Mouse (Mus musculus) small intestine, adult 2 months (tissue): ENCODE measurements around the gene Chrm4. TPM values are rescaled to one million over a fixed set of nuclear protein-coding genes. Genes with fewer than 3 reads are reported as not detected.
A peak's percentile ranks its signal among the peaks of the same experiment; 100 is the strongest.

Source experiments
- H3K27ac ChIP-seq: fragments of 200-500 bp; 2 replicates; pipeline ENCODE4 v1.5.1; 2012; ENCODE audit warnings: low read depth, low read length, control low read depth, inconsistent platforms; ENCODE audit not compliant: insufficient read depth
- H3K27me3 ChIP-seq: fragments of 200-500 bp; 2 replicates; pipeline ENCODE4 v1.6.1; 2012; ENCODE audit warnings: mild to moderate bottlenecking, moderate library complexity, low read length, inconsistent platforms; ENCODE audit not compliant: control insufficient read depth, insufficient read depth
- H3K36me3 ChIP-seq: fragments of 200-500 bp; 2 replicates; pipeline ENCODE4 v1.6.1; 2012; ENCODE audit warnings: mild to moderate bottlenecking, low read length, control low read depth, inconsistent platforms; ENCODE audit not compliant: control insufficient read depth, insufficient read depth
- H3K4me1 ChIP-seq: fragments of 200-500 bp; 2 replicates; pipeline ENCODE4 v1.6.1; 2012; ENCODE audit warnings: low read length, inconsistent platforms, mixed read lengths; ENCODE audit not compliant: control insufficient read depth, insufficient read depth, insufficient read length
- H3K4me3 ChIP-seq: fragments of 200-500 bp; 2 replicates; pipeline ENCODE4 v1.5.1; 2012; ENCODE audit warnings: low read depth, mild to moderate bottlenecking, control low read depth, inconsistent platforms, low read length, moderate library complexity
- CTCF ChIP-seq: fragments of 200-500 bp; IDR thresholded peaks from 2 replicates; pipeline ENCODE4 v1.5.1; 2012; ENCODE audit warnings: low read depth, mild to moderate bottlenecking, control low read depth, inconsistent platforms, low read length, moderate library complexity, mixed read lengths; ENCODE audit not compliant: insufficient replicate concordance, insufficient read length; ENCODE audit errors: extremely low read depth
- POLR2A ChIP-seq: fragments of 200-500 bp; IDR thresholded peaks from 2 replicates; pipeline ENCODE4 v1.6.1; 2012; ENCODE audit warnings: low read depth, mild to moderate bottlenecking, control low read depth, inconsistent platforms, low read length, moderate library complexity
- WGBS: fragments of 180-500 bp; shearing (Covaris S2); methylation state at CpG from one replicate; pipeline ENCODE4 v1.1.7; 2018; 5-methylcytosine and 5-hydroxymethylcytosine counted together
- polyA plus RNA-seq: library from polyadenylated mRNA; depleted of rRNA; stranded (reverse); fragments of >200 nt; gene quantifications from 2 replicates; pipeline ENCODE4 v1.2.3, GENCODE M21; 2012

Gene Chrm4
- polyA plus RNA-seq, 1 experiment = 2.9 TPM

DNA sequence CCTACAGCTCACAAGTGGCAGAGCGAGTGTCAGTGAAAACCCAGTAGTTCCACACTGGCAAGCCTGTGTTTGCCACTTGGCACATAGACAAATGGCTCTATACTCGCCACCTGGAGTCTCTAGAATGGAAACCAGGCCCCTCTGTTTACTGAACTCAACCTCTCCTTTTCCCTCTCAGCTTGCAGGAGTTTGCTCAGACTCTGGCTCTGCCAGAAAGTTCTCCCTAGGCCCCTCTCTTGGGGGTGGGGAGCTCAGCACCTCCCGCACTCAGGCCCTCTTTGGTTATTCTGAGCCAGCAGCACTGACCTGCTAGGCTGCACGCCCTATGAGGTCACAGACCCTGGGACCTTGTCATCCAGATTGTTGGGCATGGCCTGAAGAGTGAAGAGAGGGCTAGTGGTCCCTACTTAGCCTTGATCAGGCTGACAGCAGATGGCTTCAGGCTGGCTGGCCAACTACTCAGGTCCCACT is 28.1 kb downstream of the Chrm4 start:
- Histone ChIP-seq H3K4me3 (no peak overlapping the region), H3K36me3 (peaks cover 2% of the 10 kb centered on the region; the same call in 1 of the 2 replicates), H3K27me3 (no peaks in the 10 kb centered on the region), H3K4me1 (peaks cover 49% of the 10 kb centered on the region), H3K27ac (peak overlapping the region; percentile 6)
- TF ChIP-seq POLR2A (no peak), CTCF (no peak)
- WGBS = 35% methylated on average over 4 of the region's 4 CpGs

DNA sequence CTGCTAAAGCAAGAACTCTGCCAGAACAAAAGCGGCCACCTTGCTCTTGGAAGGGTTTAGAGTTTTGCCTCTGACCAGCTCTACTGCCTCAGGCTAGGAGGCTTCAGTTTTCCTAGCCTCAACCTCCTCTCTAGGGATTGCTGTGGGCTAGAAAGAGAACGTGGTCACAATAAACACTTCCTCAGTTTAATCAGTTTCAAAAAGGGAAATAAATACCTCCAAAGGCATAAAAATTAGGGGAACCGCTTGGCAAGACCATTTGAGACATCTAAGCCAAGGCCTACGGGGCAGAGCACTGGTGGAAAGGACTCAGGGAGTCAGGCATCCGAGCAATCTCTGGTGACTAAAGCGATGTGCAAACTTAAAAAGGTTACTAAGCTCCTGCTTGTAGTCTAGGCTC is 28.8 kb downstream of the Chrm4 start:
- Histone ChIP-seq H3K27ac (no peak overlapping the region), H3K4me1 (peaks cover 49% of the 10 kb centered on the region)
- WGBS = 62% methylated on average over 6 of the region's 6 CpGs

DNA sequence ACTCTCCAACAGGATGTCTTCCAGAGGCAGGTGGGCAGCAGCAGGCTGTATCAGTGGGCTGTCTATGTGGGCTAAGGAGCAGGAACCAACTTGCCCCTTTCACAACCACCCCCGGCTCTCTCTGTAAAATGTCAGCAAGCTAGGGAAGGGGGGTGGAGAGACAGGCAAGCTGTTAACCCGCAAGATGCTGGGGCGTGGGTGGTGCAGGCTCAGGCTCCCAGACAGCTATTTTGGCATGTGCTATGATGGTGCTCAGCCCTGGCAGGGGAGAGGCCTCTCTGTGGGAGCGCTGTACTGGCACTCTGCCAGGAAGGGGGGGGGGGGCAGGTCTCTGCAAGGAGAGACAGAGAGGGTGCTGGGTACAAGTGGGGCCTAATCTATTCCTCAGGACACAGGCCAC is 30.0 kb downstream of the Chrm4 start:
- no peak for TF ChIP-seq CTCF
- TF ChIP-seq POLR2A = no peak

More for the DNA sequence above, 28.8 kb downstream of the Chrm4 start:
- no peak for TF ChIP-seq POLR2A
- no peak for TF ChIP-seq CTCF
- peaks cover 2% of the 10 kb centered on the region; the same call in 1 of the 2 replicates for H3K36me3 ChIP-seq
- H3K4me3 ChIP-seq = no peak overlapping the region
- no peaks in the 10 kb centered on the region for H3K27me3 ChIP-seq

DNA sequence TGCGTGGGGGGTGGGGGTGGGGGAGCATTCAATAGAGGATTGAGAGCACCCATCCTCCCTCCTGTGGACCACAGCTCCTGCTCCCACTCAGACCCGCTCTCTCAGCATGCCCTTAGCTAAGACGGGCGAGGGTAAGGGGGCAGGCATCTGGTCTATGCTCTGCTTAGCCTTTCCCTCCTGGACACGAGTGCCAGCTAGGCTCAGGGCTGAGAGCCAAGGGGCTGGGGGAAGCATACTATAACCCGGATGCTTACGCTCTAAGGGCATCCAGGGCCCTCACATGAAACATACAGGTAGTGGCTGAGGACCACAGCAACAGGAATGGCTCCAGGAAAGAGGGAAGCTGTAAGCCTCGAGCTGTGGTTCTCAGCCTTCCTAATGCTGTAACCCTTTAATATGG is 31.0 kb downstream of the Chrm4 start:
- peaks cover 2% of the 10 kb centered on the region; the same call in 1 of the 2 replicates for H3K36me3 ChIP-seq
- peaks cover 56% of the 10 kb centered on the region for H3K4me1 ChIP-seq
- TF ChIP-seq CTCF (no peak), POLR2A (no peak)
- no peak overlapping the region for H3K4me3 ChIP-seq
- 67% methylated on average over 8 of the region's 8 CpGs for WGBS
- H3K27ac ChIP-seq = no peak overlapping the region
- no peaks in the 10 kb centered on the region for H3K27me3 ChIP-seq

More for the DNA sequence above, 30.0 kb downstream of the Chrm4 start:
- Histone ChIP-seq H3K27me3 (no peaks in the 10 kb centered on the region), H3K4me3 (no peak overlapping the region), H3K4me1 (peaks cover 55% of the 10 kb centered on the region), H3K36me3 (peaks cover 2% of the 10 kb centered on the region; the same call in 1 of the 2 replicates), H3K27ac (no peak overlapping the region)
- WGBS = 12% methylated on average over 4 of the region's 4 CpGs

DNA sequence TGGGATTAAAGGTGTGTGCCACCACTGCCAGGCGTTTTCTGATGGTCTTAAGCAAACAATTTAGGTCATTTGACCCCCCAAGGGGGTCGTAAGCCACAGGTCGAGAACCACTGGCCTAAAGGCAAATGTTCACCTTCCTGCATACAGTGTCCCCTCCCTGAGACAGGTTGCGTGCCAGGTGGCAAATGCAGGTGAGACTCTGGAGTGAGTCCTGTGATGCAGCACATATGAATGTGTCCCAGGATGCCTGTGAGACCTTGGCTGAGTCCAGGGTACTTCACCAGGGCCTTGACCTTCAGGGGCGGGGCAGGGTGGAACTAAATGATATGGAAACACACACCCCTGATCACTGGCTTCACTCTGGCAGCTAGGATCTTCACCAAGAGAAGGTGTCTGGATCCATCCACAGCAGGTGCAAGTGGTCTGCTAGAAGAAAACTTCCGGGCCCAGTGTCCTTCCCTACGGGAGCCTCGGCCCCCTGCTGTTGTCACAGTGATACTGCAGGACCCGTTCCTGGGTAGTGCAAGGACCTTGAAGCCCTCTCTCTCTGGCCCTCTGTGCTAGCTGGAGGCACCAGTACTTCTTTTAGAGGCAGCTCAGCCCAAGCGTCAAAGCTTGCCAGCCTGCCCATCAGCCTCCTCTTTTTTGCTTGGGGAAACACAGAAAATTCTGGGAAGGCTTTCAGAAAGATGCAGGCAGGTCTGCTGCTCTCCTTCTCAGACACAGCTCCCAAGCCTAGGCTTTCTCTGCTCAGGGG is 31.8 kb downstream of the Chrm4 start:
- no peaks in the 10 kb centered on the region for H3K27me3 ChIP-seq
- peaks cover 54% of the 10 kb centered on the region for H3K4me1 ChIP-seq
- TF ChIP-seq POLR2A (no peak), CTCF (peak; percentile 67; the same call in 1 of the 2 replicates)
- peaks cover 2% of the 10 kb centered on the region; the same call in 1 of the 2 replicates for H3K36me3 ChIP-seq
- H3K4me3 ChIP-seq = no peak overlapping the region
- H3K27ac ChIP-seq = peak overlapping the region; percentile 24
- WGBS = 27% methylated on average over 10 of the region's 10 CpGs

DNA sequence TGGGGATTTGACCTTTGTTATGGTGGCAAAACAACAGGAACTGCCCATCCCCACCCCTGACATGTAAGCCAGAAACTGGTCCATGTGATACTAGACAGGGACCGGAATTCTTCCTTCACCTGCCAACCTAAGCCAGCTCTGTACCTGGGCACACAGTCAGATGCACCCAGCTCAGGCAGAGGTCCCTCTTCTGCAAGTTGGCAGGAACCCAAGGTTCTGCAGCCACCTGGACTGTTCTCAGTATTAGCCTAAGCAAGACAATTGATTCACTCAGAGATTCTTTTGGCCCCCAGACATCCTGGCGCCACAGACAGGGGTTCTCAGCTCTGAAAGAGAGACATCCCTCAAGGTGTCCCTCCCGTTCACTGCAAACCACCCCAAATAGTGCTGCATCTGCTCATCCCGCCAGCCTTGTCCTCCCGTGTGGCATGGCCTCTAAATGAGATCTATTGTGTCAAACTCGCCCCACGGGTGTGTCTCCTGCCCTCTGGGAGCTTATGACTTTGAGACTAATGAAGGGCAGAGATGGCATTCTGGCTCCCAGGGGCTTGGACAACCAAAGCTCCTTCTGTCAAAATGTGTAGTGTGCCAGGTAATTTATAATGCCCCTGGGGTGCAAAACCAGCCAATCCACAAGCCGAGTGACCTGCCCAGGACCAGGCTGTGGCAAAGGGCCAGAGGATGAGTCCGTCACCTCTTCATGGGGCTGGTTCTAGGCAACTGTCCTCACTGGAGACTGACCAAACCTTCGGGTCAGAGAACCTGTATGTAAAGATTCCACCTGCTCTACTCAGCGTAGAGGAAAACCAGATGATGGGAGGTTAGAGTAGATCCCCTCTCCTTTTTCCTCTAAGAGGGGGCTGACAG is 32.7 kb downstream of the Chrm4 start:
- H3K27ac ChIP-seq = peak overlapping the region; percentile 24

More for the DNA sequence above, 32.7 kb downstream of the Chrm4 start:
- Histone ChIP-seq H3K4me3 (no peak overlapping the region), H3K36me3 (no peaks in the 10 kb centered on the region), H3K4me1 (peaks cover 52% of the 10 kb centered on the region), H3K27me3 (no peaks in the 10 kb centered on the region)
- 36% methylated on average over 11 of the region's 11 CpGs for WGBS
- TF ChIP-seq CTCF = no peak
- TF ChIP-seq POLR2A = no peak
